ENCODE assay signal across 16 mouse cellular contexts in the genomic region with DNA sequence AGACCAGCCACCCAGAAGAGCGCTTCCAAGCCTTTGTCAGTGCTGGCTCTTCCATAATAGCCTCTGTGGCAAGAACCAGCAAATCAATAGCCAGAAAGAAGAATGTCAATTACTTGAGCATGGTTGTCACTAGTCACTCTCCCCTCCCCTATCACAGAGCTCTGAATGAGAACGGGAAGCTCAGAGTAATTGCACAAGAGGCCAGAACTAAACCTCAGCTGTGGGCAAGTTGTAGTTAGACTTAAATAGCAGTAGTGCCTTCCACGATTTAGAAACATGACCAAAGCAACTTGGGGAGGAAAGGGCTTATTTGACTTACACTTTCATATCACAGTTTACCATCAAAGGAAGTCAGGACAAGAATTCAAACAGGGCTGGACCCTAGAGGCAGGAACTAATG. TPM values are rescaled to one million over a fixed set of nuclear protein-coding genes. Genes with fewer than 3 reads are reported as not detected.
"Had no signal": no experiment of that assay in that cellular context is flagged by ENCODE, and none has a peak within 500 bp of the region (broad histone marks: within the 10 kb centered on the region; RNA-seq: fewer than 3 reads in every experiment).

No protein-coding gene starts in this region.

- H3K27me3 ChIP-seq: neural tube, embryonic 12.5 days; neural tube, embryonic 15.5 days; stomach, embryonic 15.5 days had no signal

- H3K9me3 ChIP-seq: liver, embryonic 13.5 days; neural tube, embryonic 15.5 days; stomach, embryonic 15.5 days had no signal

- H3K4me3 ChIP-seq: left cerebral cortex, adult 2 months; liver, embryonic 13.5 days; neural tube, embryonic 12.5 days; neural tube, embryonic 15.5 days; stomach, embryonic 15.5 days had no signal

- H3K36me3 ChIP-seq: liver, embryonic 13.5 days; neural tube, embryonic 12.5 days; neural tube, embryonic 15.5 days; stomach, embryonic 15.5 days had no signal

- H3K9ac ChIP-seq: liver, embryonic 13.5 days; neural tube, embryonic 12.5 days; neural tube, embryonic 15.5 days; stomach, embryonic 15.5 days had no signal

- H3K4me1 ChIP-seq: neural tube, embryonic 15.5 days had no signal

- H3K4me2 ChIP-seq: liver, embryonic 13.5 days; neural tube, embryonic 15.5 days; stomach, embryonic 15.5 days had no signal

- ATAC-seq: intestine, embryonic 16.5 days had no signal

- H3K27ac ChIP-seq: left cerebral cortex, adult 2 months; liver, embryonic 13.5 days; neural tube, embryonic 12.5 days; neural tube, embryonic 15.5 days; stomach, embryonic 15.5 days had no signal

- DNase-seq: kidney, adult 18-20 months; kidney, adult 9 months; kidney, postnatal 25 days; layer of hippocampus, postnatal 36 days; liver, embryonic 13.5 days; lung, adult 2 months; midbrain, embryonic 14.5 days; right cerebral cortex, postnatal 25 days; spleen, adult 18-20 months; thymus, postnatal 36 days had no signal

RNA-seq across cellular contexts. Expression of gene Sv2b, which starts 56.4 kb away (rescaled TPM):
- polyA plus RNA-seq: liver, adult 2 months had no signal
